Mouse (Mus musculus) frontal cortex, postnatal 36 days (tissue): ENCODE measurements around the gene Ern1.

Source experiments
- DNase-seq, 2 experiments: peaks; one replicate each; pipeline ENCODE4 v3.0.0; 2022; ENCODE audit warnings: low spot score in 2 of 2

Ern1 gene

DNA sequence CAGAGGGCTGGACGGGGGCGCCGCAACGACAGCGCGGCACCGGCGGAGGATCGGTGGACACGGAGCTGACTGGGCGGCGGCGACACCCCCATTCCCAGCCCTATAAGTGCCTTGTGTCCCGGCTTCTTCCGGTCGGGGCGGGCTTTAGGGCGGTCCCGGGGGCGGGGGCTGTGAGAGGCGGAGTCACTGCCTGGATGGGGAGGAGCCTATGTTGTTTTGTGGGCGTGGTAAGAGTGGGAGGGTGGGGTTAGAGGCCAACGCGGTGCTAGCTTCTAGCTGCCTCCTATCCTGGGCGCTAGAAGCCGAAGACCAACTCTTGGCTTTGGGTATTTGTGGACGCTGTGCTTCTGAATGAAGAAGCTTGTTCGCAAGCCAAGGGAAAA, at the start of gene Ern1:
Ern1 (minus strand) TSS at position 120 of the 383 bp plus-strand sequence.
- DNase-seq, result peak; percentile 92 to 93

DNA sequence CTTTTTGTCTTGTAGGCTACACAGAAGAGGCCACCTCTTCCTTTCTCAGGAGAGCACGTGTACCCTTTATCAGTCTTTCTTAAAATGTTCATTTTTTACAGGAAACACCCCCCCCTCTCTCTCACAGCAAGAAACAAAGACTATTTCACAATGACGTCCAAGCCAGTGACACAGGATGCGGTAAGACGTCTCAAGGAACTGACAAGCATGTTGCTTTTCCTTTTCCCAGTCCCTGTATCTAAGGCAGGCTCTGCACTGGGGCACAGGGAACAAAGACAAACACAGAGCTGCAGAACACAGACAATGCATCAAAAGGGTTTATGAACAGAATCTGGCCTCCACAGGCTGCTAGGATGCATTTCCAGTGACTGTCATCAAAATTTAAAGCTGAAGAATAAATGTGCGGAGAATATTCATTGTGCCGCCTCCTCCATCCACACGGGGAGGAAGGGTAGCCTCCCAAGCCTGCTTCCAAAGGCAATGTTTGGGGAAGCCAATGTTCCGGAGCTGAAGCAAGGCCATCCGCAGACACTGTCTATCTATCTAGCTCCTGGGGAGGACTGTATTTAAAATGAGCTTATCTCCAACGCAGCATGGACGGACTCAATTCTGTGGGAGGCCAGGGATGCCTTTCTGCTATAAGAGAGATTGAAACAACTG, 48.7 kb upstream of the Ern1 start:
- peak; percentile 27 to 28 for DNase-seq

DNA sequence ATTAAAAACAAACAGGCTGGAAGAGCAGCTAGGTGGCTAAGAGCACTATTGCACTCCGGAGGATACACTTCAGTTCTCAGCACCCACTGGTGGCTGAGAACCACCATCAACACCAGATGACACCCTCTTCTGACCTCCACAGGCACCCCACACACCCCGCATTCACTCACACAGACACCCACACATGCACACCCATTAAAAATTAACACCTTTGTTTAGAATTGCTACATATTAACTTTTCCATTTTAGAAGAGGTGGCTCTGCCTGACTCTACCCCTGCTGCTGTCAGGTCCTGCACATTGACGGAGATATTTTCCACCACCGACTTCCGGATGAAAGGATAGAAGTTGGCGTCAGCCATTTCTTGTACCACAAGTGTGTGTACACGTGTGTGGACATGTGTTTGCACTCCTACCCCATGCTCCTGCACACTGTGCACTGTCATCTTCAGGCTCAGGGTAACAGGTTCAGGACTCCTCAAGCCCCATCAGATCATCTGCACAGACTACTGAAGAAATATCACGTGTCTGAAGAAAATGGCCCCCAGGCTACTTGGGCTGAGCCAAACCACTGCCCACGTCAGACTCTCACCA, 48.1 kb upstream of the Ern1 start:
- DNase-seq, result no peak

DNA sequence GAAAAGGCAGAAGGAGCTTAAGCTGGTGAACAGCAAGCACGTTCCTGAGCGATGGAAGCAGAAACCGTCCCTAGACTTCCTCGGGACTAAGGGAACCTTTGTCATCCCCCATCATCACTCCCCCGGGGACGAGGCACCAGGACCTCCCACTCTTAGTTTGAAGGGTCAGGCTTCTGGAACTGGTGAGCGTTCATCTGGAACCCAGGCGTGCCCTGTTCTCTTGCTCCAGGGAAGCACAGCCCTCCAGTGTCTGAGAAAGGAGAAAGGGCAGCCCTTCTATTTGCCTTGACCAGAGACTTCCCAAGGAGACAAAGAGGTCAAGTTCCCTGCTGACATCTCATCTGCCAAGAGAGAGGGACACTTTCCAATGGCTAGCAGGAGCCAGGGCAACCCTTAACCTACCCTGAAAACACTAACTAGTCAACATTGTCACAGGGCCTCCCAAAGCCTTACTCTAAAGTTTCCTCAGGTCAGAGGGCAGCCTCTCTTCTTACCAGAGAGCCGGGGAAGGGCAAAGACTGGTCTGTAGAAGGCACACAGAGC, 44.7 kb upstream of the Ern1 start:
- DNase-seq, result no peak

DNA sequence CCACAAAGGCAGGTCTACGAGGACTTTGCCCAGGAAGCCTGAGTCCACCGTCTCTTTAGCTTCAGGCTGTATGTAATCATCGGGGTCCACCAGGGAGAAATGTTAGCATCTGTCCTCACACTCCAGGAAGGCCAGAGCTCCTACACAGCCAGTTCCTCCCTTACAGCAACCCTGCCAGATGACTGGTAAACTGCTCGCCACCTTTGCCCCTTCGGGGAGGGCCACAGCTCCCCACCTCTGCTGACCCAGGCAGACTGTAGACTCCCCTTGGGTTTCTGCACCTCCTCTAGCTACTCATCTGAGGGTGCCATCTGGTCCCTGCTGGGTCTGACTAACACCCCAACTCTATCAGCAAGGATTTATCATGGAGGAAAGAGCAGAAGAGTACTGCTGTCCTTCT, 42.1 kb upstream of the Ern1 start:
- DNase-seq, result no peak

DNA sequence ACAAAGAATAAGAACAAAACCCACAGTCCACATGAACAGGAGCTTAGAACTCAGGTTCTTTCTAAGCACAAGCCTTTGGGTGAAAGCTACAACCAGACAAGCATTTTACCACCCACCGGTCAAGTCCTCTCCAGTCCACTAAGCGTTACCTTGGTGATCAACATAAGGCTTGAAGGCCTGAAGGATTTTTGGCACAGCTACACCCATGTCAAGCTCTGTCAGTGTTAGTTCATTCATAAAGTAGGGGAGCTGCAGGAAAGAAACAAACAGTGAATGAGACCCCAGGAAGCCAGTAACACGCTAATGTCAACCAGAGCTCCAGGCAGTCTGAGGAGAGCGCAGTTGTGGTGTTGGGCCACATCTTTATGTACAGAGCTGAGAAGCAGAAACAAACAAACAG, 41.5 kb upstream of the Ern1 start:
- DNase-seq, result no peak

DNA sequence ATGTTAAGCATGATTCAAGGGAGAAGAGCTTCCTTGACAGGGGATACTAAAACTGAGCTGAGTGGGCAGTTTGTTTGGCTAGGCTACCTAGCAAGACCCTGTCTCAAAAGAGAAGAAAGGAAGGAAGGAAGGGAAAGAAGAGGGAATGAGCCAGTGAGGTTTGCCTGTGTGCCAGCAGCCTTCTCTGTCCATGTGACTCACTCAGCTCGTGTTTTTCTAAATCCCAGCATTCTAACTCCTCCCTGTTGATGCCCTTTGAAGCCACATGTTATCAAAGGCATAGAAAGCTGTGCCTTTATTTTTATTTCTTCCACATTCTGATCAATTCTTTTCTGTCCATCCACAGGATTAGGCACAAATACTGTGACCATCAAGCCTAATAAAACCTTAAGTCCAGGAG, 40.3 kb upstream of the Ern1 start:
- no peak for DNase-seq

DNA sequence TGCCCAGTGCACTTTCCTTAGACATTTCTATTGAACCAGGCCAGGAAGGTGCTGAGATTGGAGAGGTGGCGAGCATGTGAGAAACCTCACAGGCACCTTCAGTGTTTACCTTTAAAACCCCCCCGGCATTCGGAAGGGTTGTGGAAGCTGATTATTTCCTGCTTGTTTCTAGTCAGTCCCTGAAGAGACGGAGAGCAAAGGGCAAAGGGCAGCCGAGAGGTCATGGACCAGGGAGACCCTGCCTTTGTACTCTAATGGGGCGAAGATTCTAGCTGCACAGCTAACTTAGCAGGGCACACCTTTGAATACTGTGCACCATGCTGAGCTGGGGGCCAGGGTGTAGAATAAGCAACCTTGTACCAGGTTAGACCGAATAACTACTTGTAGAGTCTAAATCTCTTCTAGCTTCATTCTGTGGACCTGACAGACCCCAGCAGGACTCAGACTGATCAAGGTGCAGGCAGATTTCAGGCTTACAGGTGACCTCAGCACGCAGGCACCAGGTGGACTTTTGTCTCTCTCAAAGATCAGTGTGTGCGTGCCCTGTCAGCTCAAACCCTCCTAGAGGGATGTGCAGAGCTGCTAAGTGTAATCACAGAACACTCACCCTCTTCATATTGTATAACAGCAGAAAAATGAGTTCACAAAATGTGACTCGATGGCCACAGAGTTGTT, 39.6 kb upstream of the Ern1 start:
- no peak for DNase-seq

DNA sequence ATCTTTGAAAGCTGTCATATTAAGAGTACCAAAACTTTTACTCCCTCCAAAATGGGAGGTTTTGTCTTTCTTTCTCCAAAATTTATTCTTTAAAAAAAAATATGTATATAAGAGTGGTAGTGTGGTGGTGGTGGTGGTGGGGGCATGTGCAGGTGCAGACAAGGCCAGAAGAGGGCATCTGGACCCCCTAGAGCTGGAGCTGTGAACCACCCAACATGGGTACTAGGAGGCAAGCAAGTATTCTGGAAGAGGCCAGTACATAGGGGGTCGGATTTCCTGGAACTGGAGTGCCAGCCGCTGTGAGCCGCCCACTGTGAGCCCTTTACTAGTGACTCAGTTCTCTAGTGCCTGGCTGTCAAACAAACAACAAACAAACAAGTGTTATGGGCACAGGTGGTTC, 34.9 kb upstream of the Ern1 start:
- no peak for DNase-seq

DNA sequence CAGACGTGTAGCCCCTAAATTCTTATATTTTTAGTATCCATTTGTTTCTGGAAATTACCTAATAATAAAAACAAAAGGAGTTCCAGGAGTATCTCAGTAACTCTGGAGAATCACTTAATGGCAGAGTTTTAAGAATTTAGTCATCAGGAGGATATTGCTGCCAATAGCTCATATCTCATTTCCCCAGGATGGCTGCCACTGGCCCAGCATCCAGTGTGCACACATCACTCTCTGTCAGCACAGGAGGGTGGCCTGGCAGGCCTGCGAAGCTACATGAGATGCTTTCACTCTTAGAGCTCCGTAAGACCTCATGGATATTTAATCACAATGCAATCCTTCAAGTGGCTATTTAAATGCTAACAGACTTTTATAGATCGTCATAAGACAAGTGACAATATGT, 34.0 kb upstream of the Ern1 start:
- no peak for DNase-seq

DNA sequence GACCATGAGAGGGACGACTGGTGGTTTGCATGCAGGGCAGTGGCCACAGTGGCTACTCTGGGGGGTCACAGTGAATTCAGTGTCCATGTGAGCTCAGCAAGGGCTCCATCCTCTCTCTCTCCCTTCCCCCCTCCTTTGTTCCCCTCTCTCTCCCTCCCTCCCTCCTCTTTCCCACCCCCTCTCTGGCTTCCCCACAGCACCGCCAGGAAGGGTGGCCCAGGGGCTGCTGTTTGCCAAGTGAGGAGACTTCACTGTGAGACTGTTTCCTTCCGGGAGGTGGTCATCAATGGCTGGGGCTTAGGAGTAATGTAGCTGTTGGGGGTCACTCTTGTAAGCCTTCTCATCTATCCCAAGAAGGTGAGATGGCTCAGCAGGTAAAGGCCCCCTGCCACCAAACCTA, 32.8 kb upstream of the Ern1 start:
- no peak for DNase-seq

DNA sequence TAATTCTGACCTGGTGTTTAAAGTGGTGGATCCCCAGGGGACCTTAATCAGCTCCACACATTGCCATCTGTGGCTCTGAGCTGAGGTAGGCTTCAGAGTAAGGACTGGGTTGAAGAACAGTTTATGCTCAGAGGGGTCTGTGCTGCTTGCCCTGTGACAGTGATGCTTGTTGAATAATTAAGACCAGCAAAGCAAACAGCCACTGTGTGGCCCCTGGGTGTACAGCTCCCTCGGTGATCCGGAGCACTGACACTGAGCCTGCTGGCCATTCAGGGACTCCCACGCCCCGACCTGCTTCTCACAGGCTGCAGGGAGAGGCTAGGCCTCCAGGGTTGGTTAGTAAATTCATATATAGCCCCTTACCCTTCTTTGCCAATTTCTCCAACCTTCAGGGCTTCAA, 31.9 kb upstream of the Ern1 start:
- no peak for DNase-seq

DNA sequence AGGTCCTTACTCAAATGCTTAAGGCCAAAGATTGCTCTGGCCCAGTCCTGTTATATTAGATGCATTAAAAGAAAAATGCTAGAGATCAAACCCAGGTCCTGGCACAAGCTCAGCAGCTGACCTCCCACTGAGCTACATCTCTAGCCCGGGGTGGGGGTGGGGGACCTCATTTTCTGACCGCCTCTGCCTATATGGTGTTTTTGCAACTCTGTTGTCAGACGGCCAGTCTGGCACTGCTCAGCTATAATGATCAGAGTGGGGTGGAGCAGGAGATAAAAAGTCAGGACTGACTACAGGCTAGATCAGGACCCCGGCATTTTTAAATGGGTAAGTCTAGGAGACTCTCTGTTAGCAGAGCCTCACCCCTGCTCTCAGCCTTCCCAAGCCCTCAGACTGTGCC, 30.7 kb upstream of the Ern1 start:
- no peak for DNase-seq

DNA sequence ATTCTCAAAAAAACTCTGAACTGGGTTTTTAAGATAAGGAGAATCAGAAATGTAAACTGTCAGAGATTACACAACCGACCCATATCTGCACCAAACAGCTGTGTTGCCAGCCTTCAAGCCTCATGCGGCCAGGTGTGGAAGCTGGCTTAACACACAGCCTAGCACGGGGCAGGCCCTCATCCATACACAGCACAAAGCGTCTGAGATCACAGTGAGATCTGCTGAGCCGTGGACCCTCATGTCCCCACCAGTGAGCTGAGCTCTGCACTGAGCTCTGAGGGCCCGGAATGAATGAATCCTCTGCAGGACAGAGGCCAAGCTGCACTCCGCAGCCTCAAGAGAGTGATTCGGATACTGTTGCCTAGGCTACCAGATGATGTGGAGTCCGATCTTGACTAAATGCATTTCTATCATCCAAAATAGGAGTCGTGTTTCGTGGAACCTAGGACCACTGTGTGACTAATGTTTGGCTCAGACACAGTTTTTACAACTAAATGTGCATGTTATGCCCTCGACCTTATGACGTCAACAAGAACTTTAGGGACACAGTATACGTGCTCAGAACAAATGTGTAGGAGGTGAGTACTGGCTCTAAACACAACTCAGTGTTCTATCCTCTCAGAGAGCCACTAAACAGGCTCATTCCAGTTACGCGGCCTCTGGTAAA, 27.6 kb upstream of the Ern1 start:
- peak; percentile 26 for DNase-seq

DNA sequence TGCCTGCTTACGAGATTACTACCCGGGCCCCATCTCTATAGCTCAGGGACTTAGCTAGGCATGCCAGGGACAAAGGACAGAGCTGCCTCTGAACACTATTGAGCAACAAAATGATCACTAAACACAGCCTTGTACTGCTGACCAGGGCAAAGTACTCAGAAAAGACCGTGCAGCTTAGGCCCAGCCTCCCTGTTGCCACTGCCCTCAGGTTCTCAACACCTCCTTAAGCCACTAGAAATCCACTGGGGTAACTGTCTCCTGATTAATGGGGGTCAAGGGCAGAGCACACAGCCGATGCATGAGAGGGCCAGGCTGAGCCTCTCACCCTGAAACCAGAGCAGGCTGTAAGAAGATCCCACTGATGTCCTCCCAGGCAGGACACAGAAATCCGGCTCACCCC, 26.8 kb upstream of the Ern1 start:
- DNase-seq, result no peak

DNA sequence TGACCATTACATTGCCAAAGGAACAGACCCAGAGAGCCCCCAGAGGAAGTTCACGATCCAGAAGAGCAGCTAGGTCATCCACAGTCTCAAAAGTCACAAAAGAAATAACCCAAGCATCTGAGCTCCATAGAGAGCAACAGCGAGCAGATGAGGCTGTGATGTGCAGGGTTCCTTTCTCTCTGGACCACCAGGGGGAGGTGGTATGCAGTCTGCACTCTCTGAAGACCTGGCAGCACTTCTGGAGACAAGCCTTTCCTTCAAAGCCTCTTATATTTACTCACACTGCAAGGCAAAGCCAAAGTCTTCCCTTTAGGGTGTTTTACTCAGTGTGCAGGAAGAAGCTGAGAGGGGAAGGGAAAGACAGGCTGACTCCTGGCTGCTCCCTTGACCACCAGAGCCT, 25.5 kb upstream of the Ern1 start:
- DNase-seq, result peak in 1 of 2 experiments; percentile 61

DNA sequence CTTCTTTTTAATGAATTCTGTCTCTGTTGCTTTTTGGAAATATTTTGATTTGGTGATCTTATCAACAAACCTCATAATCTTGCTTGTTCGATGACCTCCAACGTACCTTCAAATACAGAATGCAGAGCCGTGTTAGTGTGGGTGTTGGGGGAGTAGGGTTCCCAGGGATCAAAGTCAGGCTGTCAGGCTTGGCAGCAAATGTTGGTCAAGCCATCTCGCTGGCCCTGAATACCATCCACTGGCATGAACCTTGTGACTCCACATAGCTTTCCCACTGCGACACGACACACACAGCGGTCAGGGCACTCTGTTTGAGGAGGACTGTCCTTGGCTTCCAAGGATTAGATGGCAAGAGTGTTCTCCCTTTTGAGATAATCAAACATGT, 24.3 kb upstream of the Ern1 start:
- DNase-seq, result no peak

DNA sequence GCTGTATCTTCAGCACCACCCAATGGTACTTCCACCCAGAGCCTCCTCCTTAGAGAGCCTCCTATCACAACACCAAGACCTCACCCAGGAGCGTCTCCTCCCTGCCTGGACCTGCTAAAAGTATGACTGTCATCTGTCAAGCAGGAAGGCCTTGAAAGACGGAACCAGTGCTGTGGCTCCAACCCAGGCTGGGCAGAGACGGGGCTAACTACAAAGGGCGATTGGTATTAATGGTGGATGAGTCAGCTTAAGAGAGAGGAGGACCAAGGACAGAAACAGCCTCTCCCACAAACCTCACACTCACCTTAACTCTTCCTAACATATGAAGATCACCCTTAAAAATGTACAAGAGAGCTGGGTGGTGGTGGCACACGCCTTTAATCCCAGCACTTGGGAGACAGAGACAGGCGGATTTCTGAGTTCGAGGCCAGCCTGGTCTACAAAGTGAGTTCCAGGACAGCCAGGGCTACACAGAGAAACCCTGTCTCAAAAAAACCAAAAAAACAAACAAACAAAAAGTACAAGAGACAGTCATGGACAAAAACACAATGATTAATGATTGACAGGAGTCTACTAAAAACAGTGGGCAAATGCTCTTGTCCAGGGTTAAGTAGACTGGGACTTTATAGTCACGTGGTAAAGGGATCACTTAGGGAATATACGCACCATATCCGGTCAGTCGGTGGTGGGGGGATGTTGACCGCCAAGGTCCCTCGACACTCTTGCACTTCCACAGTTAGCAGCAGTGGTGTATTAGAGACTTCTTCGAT, 23.8 kb upstream of the Ern1 start:
- DNase-seq, result no peak

DNA sequence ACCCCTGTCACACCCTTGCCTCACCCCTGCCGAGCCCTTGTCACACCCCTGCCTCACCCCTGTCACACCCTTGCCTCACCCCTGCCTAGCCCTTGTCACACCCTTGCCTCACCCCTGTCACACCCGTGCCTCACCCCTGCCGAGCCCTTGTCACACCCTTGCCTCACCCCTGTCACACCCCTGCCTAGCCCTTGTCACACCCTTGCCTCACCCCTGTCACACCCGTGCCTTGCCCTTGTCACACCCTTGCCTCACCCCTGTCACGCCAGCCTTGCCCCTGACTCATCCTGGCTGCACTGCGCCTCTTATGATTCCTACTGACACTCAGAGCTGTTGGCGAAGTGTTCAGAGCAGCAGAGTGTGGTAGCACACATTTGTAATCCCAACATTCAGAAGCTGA, 20.0 kb upstream of the Ern1 start:
- DNase-seq, result no peak

DNA sequence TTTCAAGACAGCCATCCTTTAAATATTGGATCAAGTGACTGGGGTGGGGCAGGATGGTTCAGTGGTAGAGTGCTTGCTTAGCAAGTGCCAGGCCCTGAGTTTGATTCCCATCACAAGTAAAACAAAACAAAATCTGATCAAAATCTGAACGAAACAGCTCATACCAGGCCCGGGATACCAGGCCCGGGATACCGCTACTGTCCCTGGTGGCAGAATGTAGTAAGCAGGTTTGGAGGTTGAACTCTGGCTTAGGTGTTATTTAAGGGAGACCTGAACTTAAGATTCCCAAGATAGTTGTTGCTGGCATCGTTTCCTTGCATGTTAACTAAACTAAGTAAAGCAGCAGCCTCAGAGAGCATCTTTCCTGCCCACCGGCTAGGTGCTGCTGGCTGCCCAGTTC, 18.6 kb upstream of the Ern1 start:
- DNase-seq, result no peak

DNA sequence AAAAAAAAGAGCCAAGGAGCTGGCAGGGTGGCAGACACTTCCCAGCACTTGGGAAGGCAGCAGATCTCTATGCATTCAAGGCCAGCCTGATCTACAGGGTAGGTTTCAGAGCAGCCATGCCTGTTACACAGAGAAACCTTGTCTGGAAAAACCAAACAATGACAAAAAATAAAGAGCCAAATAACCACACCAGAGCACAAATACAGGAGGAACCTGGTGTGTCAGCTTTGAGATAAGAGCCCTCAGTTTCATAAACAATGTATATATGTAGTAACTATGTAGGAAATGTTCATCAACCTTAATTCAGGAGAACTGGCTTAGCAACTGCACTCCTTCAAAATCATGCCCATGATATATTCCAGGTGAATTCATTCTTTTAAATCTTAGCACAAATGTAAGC, 16.5 kb upstream of the Ern1 start:
- DNase-seq, result no peak

DNA sequence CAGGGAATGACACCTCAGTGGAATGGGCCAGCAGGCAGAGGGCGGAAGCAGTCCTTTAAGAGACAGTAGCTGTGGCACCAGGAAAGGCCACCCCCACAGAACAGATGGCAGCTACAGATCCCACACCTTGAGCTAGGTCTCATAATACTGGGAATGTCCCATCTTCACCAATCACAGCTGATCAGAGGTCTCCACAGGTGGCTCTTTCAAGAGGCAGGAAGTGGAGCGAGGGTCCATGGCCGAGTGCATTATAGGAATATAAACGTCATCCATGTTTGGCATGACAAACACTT, 15.7 kb upstream of the Ern1 start:
- peak; percentile 70 to 82 for DNase-seq
